Mouse (Mus musculus): ENCODE measurements around the gene Phf13.
"Not testable (repeated sequence)": the region's sequence is repeated elsewhere in the genome, so short reads cannot be mapped to it uniquely, and the experiment has no call there.

Phf13 gene

DNA sequence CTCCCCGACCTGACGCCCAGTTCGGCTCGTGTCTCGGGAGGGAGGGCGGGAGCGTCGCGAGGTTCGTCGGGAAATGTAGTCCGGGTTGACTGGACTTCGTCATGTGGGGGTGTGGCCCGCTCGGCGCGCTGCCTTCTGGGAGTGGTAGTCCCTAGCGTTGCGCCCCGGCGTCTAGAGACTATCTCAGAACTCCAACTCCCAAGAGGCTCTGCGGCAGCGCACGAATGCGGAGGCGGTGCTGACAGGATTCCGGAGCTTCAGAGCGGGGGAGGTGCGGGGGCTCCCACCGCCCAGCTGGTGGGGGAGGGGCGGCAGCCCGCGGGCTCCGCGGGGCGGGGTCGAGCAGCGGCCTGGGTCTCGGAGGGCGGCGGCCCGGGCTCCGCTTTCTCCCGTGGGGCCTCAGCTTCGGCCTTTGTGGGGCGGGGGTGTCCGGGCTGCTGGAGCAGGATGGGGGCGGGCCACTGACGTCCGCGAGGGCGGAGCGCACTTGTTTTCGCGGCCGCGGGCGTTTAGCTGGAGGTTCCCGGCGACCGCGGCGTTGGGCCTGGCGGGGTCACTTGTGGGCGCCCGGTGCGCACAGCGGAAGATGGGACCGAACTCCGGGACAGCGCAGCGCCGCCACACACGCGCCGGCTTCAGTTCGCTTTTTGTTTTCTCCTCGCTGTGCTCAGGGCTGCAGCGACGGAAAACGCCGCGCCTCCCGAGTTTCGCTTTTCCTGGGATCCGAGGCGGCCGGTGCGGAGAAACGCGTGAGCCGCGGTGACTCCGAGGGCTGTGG, at the start of gene Phf13:
TSS of gene Phf13 (minus strand) at position 86 of the 778 bp plus-strand sequence.
- peak; percentile 97 for DNase-seq (ENCODE audit: low read depth, low spot score)

DNA sequence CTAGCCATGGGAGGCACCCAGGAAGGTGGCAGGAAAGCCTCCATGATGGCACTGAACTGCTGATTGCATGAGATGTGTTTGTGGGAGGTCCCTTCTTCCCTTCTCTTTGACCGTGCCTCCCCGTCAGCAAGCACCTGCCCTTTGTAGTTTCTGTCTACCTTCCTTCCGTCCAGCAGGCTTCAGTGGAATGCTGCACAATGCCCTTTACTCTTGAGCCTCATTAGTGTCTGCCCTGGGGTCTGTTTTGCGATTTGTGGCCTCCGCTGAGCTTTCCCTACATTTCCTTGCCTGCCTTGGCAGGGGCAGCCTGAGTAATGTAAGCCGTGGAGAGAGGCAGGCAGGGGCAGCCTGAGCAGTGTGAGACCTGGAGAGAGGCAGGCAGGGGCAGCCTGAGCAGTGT, 48.6 kb upstream of the Phf13 start:
- no peak for DNase-seq (ENCODE audit: low read depth, low spot score)

DNA sequence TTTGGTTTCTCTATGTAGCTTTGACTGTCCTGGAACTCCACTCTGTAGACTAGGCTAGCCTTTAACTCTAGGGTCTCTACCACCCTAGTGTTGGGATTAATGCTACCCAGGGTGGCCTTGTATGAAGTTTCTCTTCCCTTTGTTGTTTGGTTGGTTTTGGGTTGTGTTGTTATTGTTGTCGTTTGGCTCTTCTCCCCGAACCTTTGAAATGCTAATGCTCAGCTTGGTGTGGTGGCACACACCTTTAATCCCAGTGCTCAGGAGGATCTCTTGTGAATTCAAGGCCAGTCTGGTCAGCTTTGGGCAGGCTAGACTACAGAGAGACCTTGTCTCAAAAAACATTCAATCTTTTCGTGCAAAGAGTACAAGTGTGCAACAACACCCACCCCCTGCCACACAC, 47.1 kb upstream of the Phf13 start:
- DNase-seq (ENCODE audit: low read depth, low spot score): no peak

DNA sequence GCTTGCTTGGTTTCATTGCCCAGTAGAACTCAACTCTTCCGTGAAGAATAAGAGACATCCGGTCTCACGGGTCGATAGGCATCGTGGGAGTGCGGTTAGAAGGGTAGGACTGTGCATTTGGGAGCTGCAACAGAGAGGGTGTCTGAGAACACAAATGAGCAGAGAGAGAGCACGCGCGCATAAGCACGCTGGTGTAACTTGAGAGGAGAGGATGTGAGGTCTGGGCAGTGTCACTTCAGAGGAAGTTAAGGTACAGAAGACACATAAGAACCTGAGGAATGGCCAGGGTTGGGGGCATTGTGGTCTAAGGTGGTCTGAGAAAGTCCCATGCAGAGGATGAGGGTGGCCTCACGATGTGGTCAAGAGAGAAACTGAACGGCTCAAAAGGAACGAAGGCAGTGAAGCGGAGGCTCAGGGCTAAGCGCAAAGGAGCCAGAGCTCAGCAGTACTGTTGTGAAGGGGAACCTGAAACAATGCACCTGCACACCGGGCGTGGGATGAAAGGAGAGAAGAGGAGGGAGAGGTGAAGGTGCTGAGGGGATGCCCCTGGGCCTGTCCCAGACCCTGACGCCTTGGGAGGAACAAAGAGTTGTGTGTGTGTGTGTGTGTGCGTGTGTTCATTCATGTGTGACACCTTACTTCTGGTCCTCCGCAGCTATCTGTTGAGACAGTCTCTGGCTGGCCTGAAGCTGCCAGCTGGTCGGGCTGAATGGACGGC, 46.0 kb upstream of the Phf13 start:
- DNase-seq (ENCODE audit: low read depth, low spot score): no peak

DNA sequence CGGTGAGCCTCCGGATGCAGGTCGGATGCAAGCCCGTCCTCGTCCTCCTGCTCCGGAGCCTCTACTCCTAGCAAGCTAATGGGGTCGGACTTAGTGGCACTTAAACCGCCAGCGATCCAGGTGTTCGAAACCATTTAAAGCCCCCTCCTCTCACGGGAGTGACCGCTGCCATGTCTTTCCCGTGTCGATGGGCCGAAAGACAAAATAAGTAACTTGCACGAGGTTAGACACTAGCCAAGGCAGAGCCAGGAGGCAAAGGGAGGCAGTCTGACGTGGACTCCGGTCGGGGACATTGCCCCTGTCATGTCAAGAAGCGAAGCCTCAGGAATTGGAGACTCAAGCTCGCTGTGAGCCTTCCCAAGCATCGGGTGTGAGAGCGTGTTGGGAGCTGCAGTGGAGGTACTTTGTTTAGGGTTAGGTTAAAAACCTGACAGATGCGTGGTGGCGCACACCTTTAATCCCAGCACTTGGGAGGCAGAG, 43.8 kb upstream of the Phf13 start:
- no peak for DNase-seq (ENCODE audit: low read depth, low spot score)

DNA sequence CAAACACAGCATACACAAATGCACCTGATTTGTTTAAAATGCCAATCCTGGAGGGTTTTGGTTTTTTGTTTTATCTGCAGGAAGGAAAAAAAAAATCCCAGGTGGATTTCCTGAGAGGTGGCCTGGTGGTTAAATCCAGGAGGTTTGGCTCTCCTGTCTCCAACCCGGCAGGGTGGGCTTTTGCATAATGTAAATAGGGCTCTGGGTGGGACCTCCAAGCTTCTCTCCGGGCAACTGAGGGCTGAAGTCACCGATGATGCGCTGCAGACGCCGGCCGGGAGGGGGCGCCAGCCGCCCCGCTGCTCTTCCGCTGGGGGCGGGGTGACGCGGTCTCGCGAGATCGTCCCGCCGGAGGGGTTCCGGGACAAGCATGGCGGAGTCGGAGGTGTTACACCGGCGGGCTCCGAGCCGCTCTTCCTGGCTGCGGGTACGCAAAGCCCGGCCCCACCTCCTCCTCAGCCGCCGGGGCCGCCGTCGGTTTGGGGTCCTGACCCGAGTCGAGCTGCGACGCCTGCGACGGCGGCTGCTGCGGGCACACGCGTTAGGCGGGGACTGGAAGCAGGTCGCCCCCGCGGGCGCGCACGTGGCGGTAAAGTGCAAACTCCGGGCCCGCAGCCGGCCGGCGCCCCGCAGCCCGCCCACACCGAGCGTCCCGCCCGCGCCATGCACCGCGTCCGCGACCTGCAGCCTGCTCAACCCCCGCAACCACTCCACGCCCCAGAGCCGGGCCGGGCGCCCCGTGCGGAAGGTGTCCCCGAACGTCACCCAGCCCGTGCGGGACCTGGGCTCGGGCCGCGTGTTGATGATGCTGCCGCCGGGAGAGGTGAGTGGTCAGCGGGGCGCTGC, 43.1 kb upstream of the Phf13 start, which contains the start of gene Nol9:
TSS of gene Nol9 (plus strand) at position 337 of the 846 bp plus-strand sequence.
- peak; percentile 80 for DNase-seq (ENCODE audit: low read depth, low spot score)

DNA sequence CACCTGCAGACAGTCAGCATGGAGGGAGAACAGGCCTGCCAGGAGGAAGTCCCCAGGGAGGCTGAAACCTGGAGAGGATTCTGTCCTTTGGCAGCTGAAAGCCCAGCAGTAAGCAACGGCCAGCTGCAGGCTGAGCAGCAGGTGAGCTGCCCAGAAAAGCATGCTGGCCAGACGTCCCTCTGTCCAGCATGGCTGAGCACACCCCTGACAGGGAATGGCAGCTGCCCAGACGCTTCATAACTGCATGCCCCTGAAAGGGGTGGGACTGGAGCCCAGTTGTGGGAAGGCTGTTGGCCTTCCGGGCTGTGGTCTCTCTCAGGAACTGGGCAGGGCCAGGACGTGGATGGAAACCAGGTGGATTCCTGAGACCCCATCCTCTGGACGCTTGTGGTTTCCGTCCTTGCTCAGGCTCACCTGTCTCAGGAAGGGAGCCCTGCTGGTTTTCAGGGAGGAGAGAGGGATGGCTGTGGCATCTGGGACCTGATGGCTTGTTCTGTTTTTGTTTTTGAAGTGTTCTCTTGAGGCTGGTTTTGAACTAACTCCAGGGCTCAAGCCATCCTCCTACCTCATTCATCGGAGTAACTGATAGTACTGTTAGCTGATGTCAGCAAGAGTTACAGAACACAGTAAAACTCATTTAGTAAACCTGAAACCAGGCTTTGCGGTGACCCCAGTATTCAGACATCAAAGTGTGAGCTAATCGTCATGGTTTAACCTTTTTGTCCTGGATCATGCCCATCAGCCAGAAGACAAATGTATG, 42.3 kb upstream of the Phf13 start, which contains the start of gene Tas1r1:
TSS of gene Tas1r1 (minus strand) at position 344 of the 760 bp plus-strand sequence.
- no peak for DNase-seq (ENCODE audit: low read depth, low spot score)

DNA sequence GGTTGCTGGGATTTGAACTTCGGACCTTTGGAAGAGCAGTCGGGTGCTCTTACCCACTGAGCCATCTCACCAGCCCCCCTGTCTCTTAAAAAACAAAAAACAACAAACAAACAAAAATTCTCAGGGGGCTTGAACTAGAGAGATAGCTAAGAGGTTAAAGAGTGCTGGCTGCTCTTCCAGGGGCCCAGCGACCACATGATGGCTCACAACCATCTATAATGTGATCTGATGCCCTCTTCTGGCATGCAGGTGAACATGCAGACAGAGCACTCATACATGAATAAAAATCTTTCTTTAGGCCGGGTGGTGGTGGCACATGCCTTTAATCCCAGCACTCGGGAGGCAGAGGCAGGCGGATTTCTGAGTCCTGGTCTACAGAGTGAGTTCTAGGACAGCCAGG, 40.4 kb upstream of the Phf13 start:
- not testable (repeated sequence) for DNase-seq (ENCODE audit: low read depth, low spot score)

DNA sequence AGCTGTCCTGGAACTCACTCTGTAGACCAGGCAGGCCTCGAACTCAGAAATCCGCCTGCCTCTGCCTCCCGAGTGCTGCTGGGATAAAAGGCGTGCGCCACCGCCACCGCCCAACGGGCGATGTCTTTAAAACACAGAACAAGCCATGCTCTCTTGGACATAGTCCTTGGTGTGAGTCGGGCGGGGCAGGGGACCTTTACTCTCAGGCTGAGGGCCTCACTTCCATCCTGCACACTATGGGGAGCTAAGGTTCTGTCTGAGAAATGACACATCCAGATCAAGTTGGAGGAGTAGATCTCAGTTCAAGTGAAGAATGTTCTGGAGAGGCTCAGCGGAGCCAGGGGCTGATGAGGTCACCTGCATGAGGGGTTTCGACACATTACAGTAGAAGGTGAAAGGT, 36.9 kb upstream of the Phf13 start:
- no peak for DNase-seq (ENCODE audit: low read depth, low spot score)

DNA sequence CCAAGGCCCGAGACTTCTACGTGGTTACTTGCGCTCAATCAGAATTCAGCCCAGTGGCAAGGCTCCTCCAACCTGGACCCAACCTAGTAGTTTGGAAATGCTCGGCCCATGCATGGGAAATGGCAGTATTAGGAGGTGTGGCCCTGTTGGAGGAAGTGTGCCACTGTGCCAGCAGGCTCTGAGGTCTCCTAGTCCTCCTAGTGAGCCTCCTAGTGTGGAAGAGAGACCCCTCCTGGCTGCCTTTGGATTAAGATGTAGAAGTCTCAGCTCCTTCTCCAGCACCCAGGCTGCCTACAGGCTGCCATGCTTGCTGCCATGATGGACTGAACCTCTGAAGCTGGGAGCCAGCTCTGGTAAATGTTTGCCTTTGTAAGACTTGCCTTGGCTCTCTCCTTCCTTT, 33.9 kb upstream of the Phf13 start:
- DNase-seq (ENCODE audit: low read depth, low spot score): no peak

DNA sequence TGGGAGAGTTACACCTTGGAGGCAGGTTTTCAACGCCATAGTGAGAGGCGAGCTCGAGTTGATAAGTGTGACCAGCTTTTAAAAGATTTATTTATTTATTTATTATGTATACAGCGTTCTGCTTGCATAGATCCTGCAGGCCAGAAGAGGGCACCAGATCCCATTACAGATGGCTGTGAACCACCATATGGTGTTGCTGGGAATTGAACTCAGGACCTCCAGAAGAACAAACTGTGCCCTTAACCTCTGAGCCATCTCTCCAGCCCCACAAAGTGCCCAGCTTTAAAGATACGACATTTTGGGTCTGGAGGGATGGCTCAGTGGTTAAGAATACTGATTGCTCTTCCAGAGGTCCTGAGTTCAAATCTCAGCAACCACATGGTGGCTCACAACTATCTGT, 33.0 kb upstream of the Phf13 start:
- DNase-seq (ENCODE audit: low read depth, low spot score): no peak

DNA sequence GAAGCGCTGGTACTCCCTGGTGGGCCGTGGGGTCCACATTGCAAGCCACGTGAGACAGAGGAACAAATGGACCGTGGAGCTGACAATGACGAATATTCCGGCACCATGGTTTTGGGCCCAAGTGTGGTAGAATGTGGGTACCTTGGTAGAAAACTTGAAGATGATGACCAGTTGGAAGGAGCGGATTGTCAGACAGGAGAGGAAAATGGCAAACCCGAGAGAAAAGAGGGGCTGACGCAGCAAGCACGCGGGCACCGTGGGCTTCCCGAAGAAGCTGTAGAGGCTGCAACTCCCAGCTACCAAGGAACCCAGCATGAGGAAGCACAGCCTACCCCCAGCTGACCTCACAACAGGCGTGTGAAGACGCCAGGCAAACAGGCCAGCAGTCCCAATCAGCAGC, 32.4 kb upstream of the Phf13 start:
- DNase-seq (ENCODE audit: low read depth, low spot score): no peak

DNA sequence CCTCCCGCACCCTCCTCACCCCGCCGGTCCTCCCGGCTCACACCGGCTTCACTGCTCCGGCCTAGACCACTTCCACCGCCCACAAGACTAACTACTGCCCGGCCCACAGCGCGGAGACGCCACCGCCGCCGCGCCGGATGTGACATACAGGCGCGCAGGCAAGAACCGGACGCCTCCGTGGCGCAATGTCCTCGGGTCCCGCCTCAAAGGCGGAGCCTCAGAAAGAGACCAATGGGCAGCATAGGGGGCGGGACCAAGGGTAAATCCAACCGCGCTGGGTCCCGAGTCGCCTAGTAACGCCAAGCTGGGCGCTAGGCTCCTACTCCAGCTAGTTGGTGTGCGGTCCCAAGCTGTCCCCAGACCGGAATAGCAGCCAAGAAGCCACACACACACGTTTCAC, 31.5 kb upstream of the Phf13 start, which contains the start of gene Zbtb48:
TSS of gene Zbtb48 (minus strand) at position 148 of the 400 bp plus-strand sequence.
- peak; percentile 89 for DNase-seq (ENCODE audit: low read depth, low spot score)

DNA sequence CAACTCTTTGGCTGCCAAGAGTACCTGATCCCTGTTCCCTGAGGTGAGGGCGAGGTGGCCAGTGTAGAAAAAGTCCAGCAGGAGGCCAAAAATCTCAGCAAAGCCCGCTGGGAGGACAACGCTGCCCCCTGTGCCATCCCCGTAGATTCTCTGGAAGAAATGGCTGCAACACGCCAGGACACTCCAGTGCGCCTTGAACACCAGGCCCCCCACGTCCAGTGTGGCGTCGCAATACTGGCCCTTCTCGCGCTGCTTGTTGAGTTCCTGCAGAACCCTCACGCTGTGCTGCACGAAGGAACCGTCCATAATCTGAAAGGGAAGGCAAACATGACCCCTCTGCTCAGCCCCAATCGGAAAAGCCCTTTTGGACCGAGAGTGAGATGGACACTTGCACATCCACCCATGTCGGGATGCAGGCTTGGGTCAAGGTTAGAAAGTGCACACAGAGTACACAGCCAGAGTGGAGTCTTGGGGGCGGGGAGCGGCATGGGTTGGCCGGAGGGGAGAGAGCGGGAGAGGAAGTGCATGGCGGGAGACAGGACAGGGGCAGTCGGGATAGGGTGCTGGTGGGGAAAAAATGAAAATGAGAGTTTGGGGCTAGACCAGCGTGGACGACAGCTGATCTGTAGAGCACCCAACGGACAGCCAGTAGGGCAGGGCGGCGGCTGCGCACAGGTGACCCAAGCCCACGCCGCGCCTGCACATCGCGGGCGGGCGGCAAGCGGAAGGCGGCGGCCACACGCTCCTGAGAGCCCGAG, 30.9 kb upstream of the Phf13 start:
- no peak for DNase-seq (ENCODE audit: low read depth, low spot score)

DNA sequence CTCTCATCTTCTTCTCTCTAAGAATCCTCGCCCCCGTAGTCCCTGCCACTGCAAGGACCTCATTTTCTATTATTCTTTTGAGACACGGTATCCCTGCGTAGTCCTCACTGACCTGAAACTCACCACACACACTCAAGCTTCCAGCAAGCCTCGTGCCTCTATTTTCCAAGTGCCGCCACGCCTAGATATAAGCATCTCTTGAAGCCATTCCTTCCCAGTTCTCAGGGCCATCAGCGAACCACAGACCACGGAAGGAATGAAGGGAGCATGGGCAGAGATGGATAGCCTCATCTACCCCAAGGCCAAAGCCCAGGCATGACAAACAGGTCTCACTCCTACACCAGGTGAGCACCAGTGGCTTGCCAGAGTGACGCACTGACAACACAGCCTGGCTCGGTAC, 28.5 kb upstream of the Phf13 start:
- no peak for DNase-seq (ENCODE audit: low read depth, low spot score)

DNA sequence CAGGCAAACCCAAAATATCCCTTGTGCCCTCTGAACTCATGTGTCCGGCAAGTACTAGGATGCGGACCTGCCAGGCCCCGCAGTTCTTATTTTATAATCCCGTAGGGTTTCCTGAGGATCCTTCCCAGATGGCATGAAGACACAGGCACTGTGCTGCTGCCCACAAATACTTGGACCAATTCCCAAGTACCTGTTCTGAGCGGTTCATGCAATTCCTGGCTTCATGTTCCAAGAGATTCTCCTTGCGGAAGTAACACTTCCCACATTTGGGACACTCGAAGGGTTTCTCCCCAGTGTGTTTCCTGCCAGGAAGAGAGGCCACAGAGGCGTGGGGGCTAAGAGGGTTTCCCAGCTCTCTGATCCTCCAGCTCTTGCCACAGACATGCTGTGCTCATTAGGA, 26.4 kb upstream of the Phf13 start:
- DNase-seq (ENCODE audit: low read depth, low spot score): no peak

DNA sequence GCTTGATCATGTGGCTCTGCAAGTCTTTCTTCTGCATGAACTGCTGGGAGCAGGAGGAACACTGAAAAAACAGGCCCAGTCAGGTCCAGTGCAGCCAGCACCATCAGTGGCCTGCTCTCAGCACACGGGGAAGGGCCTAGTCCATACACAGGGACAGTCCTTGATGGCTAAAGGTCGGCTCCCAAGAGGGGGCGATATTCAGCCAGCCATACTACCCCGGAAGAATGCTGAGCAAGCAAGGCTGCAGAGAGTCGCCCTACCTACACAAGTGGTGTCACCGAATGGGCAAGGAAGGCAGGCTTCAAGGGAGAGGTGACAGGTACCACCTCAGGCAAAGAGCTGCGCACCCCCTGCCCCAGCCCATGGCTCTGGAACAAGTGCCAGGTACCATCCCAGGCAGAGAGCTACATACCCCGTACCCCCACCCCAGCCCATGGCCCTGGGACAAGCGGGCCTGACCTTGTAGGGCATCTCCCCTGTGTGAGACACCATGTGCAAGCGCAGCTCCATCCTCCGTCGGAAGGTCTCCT, 25.6 kb upstream of the Phf13 start:
- no peak for DNase-seq (ENCODE audit: low read depth, low spot score)

DNA sequence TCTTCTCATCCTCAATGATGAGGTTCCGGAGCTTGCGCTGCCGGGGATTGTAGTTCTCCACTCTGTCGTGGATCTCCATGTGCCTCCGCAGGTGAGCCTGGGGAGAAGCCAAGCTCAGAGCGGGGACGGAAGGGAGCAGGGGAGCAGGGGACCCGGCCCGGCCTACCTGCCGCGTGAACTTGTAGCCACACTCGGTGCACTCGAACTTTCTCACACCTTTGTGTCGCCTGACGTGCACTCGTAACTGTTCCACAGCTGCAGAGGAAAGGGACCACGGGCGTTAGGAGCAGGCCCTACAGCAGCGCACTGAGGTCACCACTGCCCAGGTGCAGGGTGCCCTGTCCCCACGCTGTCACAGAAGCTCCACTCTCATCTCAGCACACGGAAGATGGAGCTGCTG, 24.0 kb upstream of the Phf13 start:
- no peak for DNase-seq (ENCODE audit: low read depth, low spot score)

DNA sequence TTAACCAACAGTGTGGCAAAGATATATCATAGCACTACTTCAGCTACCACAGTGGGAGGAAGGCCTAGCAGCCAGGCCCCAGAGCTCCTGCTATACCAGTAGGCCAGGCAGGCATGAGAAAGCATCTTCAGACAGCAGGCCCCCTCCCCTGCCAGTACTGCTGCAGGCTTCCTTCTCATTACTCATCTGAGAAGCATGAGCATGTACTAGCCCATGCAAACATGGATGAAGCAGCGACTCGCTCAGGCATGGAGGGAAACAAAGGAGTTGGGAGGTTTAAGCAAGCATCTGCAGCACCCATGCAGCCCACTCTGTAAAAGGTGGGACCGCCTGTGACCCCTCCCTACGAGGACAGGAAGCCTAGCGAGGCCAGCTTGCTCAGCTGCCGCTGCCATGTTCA, 23.0 kb upstream of the Phf13 start:
- DNase-seq (ENCODE audit: low read depth, low spot score): no peak
